Mouse (Mus musculus): ENCODE measurements around the gene Trpv2.

Trpv2 gene

GRCm38 (mm10) chr11:62603312-62604056, 29.2 kb downstream of the Trpv2 start:
- in situ Hi-C loops (cut with MboI, MseI) = no loop called here

- in situ Hi-C loops (cut with MboI, MseI) = no loop called here
These were observed 29.9 kb downstream of the Trpv2 start for GRCm38 (mm10) chr11:62604123-62604706.

GRCm38 (mm10) chr11:62604886-62605618, 30.8 kb downstream of the Trpv2 start:
- in situ Hi-C loops (cut with MboI, MseI) = no loop called here

- in situ Hi-C loops (cut with MboI, MseI) = no loop called here
These were observed 31.5 kb downstream of the Trpv2 start for GRCm38 (mm10) chr11:62605619-62606298.

GRCm38 (mm10) chr11:62606299-62607169, 32.2 kb downstream of the Trpv2 start:
- in situ Hi-C loops (cut with MboI, MseI) = no loop called here

GRCm38 (mm10) chr11:62607170-62607951, 33.1 kb downstream of the Trpv2 start:
- in situ Hi-C loops (cut with MboI, MseI) = no loop called here

- in situ Hi-C loops (cut with MboI, MseI) = no loop called here
These were observed 33.6 kb downstream of the Trpv2 start for GRCm38 (mm10) chr11:62607952-62608201.

GRCm38 (mm10) chr11:62608826-62609675, 34.8 kb downstream of the Trpv2 start:
- in situ Hi-C loops (cut with MboI, MseI) = no loop called here

- in situ Hi-C loops (cut with MboI, MseI) = loop anchor here (5.0 kb wide), 1 partner anchor 67 kb away; no protein-coding TSS in a partner anchor
These were observed 36.0 kb downstream of the Trpv2 start for GRCm38 (mm10) chr11:62610304-62610703.

GRCm38 (mm10) chr11:62612604-62613003, 38.3 kb downstream of the Trpv2 start:
- in situ Hi-C loops (cut with MboI, MseI) = loop anchor here (5.0 kb wide), 1 partner anchor 65 kb away; no protein-coding TSS in a partner anchor

GRCm38 (mm10) chr11:62613657-62614365, 39.5 kb downstream of the Trpv2 start:
- in situ Hi-C loops (cut with MboI, MseI) = loop anchor here (5.0 kb wide), 1 partner anchor 63 kb away; no protein-coding TSS in a partner anchor

- in situ Hi-C loops (cut with MboI, MseI) = loop anchor here (5.0 kb wide), 1 partner anchor 62 kb away; no protein-coding TSS in a partner anchor
These were observed 40.7 kb downstream of the Trpv2 start for GRCm38 (mm10) chr11:62614876-62615410.

GRCm38 (mm10) chr11:62615456-62615855, 41.2 kb downstream of the Trpv2 start:
- in situ Hi-C loops (cut with MboI, MseI) = no loop called here

- in situ Hi-C loops (cut with MboI, MseI) = no loop called here
These were observed 46.8 kb downstream of the Trpv2 start for GRCm38 (mm10) chr11:62621079-62621478.

- in situ Hi-C loops (cut with MboI, MseI) = no loop called here
These were observed 47.4 kb downstream of the Trpv2 start for GRCm38 (mm10) chr11:62621586-62622283.

GRCm38 (mm10) chr11:62622850-62623249, 48.6 kb downstream of the Trpv2 start:
- in situ Hi-C loops (cut with MboI, MseI) = no loop called here
